Mouse (Mus musculus): Measurements from ENCODE around the gene Skida1.

Skida1 gene

DNA sequence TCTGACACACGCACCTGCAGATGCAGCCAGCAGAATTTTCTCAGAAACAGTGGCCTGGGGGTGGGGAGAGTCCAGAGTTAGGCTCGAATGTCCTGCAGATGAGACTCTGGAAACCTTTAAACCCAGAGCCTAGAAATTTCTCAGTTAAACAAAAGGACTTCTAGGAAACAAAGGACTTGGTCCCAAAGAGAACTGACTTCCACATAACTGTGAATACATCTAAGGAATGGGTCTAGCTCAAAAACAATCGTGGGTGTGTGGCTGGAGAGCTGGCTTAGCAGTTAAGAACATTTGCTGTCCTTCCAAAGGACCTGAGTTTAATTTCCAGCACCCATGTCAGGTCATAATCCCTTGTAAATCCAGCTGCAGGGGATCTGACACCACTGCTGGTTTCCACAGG is 33.3 kb downstream of the Skida1 start:
- DNase-seq (ENCODE audit: low spot score in 2 of 2), result no peak

- no peak for DNase-seq (ENCODE audit: low spot score in 2 of 2)
These were observed 36.0 kb downstream of the Skida1 start for GRCm38 (mm10) chr2:18012866-18013265.

DNA sequence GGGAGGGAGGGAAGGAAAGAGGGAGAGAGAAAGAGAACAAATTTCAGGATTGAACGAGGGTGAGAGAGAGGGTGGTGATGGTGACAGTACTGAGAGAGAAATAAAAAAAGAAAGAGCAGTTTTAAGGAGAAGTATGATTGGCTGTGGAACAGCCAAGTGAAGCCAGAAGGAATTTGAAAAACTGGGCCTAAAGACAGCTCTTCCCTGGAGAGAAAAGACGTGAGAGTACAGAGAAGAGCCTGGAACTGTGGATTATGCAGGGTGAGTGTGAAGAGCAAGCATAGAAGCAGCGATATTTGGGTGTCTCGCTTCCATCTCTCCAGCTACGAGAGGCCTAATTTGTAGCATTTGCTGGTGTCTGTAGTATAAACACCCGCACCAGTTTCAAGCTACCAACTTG is 37.6 kb downstream of the Skida1 start:
- no peak for DNase-seq (ENCODE audit: low spot score in 2 of 2)

GRCm38 (mm10) chr2:18005137-18005536 is 43.7 kb downstream of the Skida1 start:
- no peak for DNase-seq (ENCODE audit: low spot score in 2 of 2)

- no peak for DNase-seq (ENCODE audit: low spot score in 2 of 2)
These were observed 44.6 kb downstream of the Skida1 start for GRCm38 (mm10) chr2:18004286-18004685.

- no peak for DNase-seq (ENCODE audit: low spot score in 2 of 2)
These were observed 46.5 kb downstream of the Skida1 start for GRCm38 (mm10) chr2:18002306-18002705.

GRCm38 (mm10) chr2:17996858-17997257 is 52.0 kb downstream of the Skida1 start, which contains the start of gene H2al2a:
H2al2a (minus strand) TSS chr2:17996958.
- no peak for DNase-seq (ENCODE audit: low spot score in 2 of 2)

All from spleen, postnatal 14 days (tissue).